Mouse (Mus musculus): ENCODE results near the gene Ispd. TPM values are rescaled to one million over a fixed set of nuclear protein-coding genes. Genes with fewer than 3 reads are reported as not detected.
"Not testable (repeated sequence)": the region's sequence is repeated elsewhere in the genome, so short reads cannot be mapped to it uniquely, and the experiment has no call there.

Ispd gene
- polyA plus RNA-seq (2012; rRNA removed), result 1.8 TPM in 2 replicates

- Histone ChIP-seq H3K4me3 (replicated peaks; ENCODE audit: extremely low read depth, low read depth, low read length) (peak within 1 kb of the TSS; percentile 84), H3K4me1 (ENCODE audit: control insufficient read depth, insufficient read depth, low read length) (peaks cover 2% of the 10 kb centered on the region; the same call in 1 of the 2 replicates)
- under 1% methylated on average over 64 of the region's 64 CpGs for WGBS
- TF ChIP-seq CTCF (IDR thresholded peaks at IDR 0.05; ENCODE audit: insufficient read depth, low read length) (no peak), POLR2A (IDR thresholded peaks at IDR 0.05; ENCODE audit: borderline replicate concordance, extremely low read depth, low read depth, low read length) (peak; percentile 83; the same call in 1 of the 2 replicates)
- peak; percentile 88 for DNase-seq
Observed at GRCm38 (mm10) chr12:36381441-36382340, at the start of gene Ispd, which contains the start of gene D630036H23Rik. Gene Ispd (plus strand): TSS chr12:36381450. Gene D630036H23Rik (minus strand): TSS chr12:36382181.

- 92% methylated on average over 1 of the region's 1 CpGs for WGBS
- DNase-seq, result no peak
- TF ChIP-seq POLR2A (IDR thresholded peaks at IDR 0.05; ENCODE audit: borderline replicate concordance, extremely low read depth, low read depth, low read length) (no peak), CTCF (IDR thresholded peaks at IDR 0.05; ENCODE audit: insufficient read depth, low read length) (no peak)
- Histone ChIP-seq H3K4me1 (ENCODE audit: control insufficient read depth, insufficient read depth, low read length) (no peaks in the 10 kb centered on the region), H3K4me3 (replicated peaks; ENCODE audit: extremely low read depth, low read depth, low read length) (no peak overlapping the region)
Observed at GRCm38 (mm10) chr12:36332676-36333075, 48.6 kb upstream of the Ispd start.

- DNase-seq, result no peak
- Histone ChIP-seq H3K4me1 (ENCODE audit: control insufficient read depth, insufficient read depth, low read length) (no peaks in the 10 kb centered on the region), H3K4me3 (replicated peaks; ENCODE audit: extremely low read depth, low read depth, low read length) (no peak overlapping the region)
- 39% methylated on average over 9 of the region's 9 CpGs for WGBS
- TF ChIP-seq CTCF (IDR thresholded peaks at IDR 0.05; ENCODE audit: insufficient read depth, low read length) (no peak), POLR2A (IDR thresholded peaks at IDR 0.05; ENCODE audit: borderline replicate concordance, extremely low read depth, low read depth, low read length) (no peak)
Observed at GRCm38 (mm10) chr12:36333837-36334281, 47.4 kb upstream of the Ispd start.

- WGBS, result 67% methylated on average over 4 of the region's 4 CpGs
- DNase-seq, result no peak
- TF ChIP-seq POLR2A (IDR thresholded peaks at IDR 0.05; ENCODE audit: borderline replicate concordance, extremely low read depth, low read depth, low read length), result no peak
- no peak for TF ChIP-seq CTCF (IDR thresholded peaks at IDR 0.05; ENCODE audit: insufficient read depth, low read length)
- H3K4me1 ChIP-seq (ENCODE audit: control insufficient read depth, insufficient read depth, low read length), result no peaks in the 10 kb centered on the region
- no peak overlapping the region for H3K4me3 ChIP-seq (replicated peaks; ENCODE audit: extremely low read depth, low read depth, low read length)
Observed at GRCm38 (mm10) chr12:36344131-36344530, 37.1 kb upstream of the Ispd start.

GRCm38 (mm10) chr12:36360064-36360463, 21.2 kb upstream of the Ispd start:
- WGBS, result 85% methylated on average over 3 of the region's 3 CpGs
- Histone ChIP-seq H3K4me3 (replicated peaks; ENCODE audit: extremely low read depth, low read depth, low read length) (no peak overlapping the region), H3K4me1 (ENCODE audit: control insufficient read depth, insufficient read depth, low read length) (no peaks in the 10 kb centered on the region)
- TF ChIP-seq CTCF (IDR thresholded peaks at IDR 0.05; ENCODE audit: insufficient read depth, low read length), result no peak
- TF ChIP-seq POLR2A (IDR thresholded peaks at IDR 0.05; ENCODE audit: borderline replicate concordance, extremely low read depth, low read depth, low read length), result no peak
- DNase-seq, result no peak

GRCm38 (mm10) chr12:36360693-36361092, 20.6 kb upstream of the Ispd start:
- 89% methylated on average over 5 of the region's 5 CpGs for WGBS
- Histone ChIP-seq H3K4me3 (replicated peaks; ENCODE audit: extremely low read depth, low read depth, low read length) (no peak overlapping the region), H3K4me1 (ENCODE audit: control insufficient read depth, insufficient read depth, low read length) (no peaks in the 10 kb centered on the region)
- DNase-seq, result no peak
- TF ChIP-seq POLR2A (IDR thresholded peaks at IDR 0.05; ENCODE audit: borderline replicate concordance, extremely low read depth, low read depth, low read length), result no peak

GRCm38 (mm10) chr12:36364013-36364412, 17.2 kb upstream of the Ispd start:
- DNase-seq, result no peak
- Histone ChIP-seq H3K4me1 (ENCODE audit: control insufficient read depth, insufficient read depth, low read length) (no peaks in the 10 kb centered on the region), H3K4me3 (replicated peaks; ENCODE audit: extremely low read depth, low read depth, low read length) (no peak overlapping the region)
- 81% methylated on average over 4 of the region's 4 CpGs for WGBS
- TF ChIP-seq CTCF (IDR thresholded peaks at IDR 0.05; ENCODE audit: insufficient read depth, low read length) (no peak), POLR2A (IDR thresholded peaks at IDR 0.05; ENCODE audit: borderline replicate concordance, extremely low read depth, low read depth, low read length) (no peak)

GRCm38 (mm10) chr12:36373237-36373998, 7.8 kb upstream of the Ispd start:
- WGBS, result 42% methylated on average over 4 of the region's 4 CpGs
- TF ChIP-seq CTCF (IDR thresholded peaks at IDR 0.05; ENCODE audit: insufficient read depth, low read length) (peak; percentile 54), POLR2A (IDR thresholded peaks at IDR 0.05; ENCODE audit: borderline replicate concordance, extremely low read depth, low read depth, low read length) (no peak)
- Histone ChIP-seq H3K4me3 (replicated peaks; ENCODE audit: extremely low read depth, low read depth, low read length) (no peak overlapping the region), H3K4me1 (ENCODE audit: control insufficient read depth, insufficient read depth, low read length) (no peaks in the 10 kb centered on the region)
- DNase-seq, result no peak

GRCm38 (mm10) chr12:36376391-36376790, 4.9 kb upstream of the Ispd start:
- WGBS, result 81% methylated on average over 3 of the region's 4 CpGs
- H3K4me1 ChIP-seq (ENCODE audit: control insufficient read depth, insufficient read depth, low read length); DNase-seq: not testable (repeated sequence)

More at GRCm38 (mm10) chr12:36376391-36376790, 4.9 kb upstream of the Ispd start:
- not testable (repeated sequence) for H3K4me3 ChIP-seq (replicated peaks; ENCODE audit: extremely low read depth, low read depth, low read length)
